Mouse (Mus musculus) cerebellum, postnatal 10 days (tissue): ENCODE measurements around the gene Psma3.
A peak's percentile ranks its signal among the peaks of the same experiment; 100 is the strongest.

Experiments
- DNase-seq, 2 experiments: peaks; one replicate each; pipeline ENCODE4 v3.0.0; 2021; ENCODE audit warnings: mixed read lengths in 2 of 2

Gene Psma3

DNA sequence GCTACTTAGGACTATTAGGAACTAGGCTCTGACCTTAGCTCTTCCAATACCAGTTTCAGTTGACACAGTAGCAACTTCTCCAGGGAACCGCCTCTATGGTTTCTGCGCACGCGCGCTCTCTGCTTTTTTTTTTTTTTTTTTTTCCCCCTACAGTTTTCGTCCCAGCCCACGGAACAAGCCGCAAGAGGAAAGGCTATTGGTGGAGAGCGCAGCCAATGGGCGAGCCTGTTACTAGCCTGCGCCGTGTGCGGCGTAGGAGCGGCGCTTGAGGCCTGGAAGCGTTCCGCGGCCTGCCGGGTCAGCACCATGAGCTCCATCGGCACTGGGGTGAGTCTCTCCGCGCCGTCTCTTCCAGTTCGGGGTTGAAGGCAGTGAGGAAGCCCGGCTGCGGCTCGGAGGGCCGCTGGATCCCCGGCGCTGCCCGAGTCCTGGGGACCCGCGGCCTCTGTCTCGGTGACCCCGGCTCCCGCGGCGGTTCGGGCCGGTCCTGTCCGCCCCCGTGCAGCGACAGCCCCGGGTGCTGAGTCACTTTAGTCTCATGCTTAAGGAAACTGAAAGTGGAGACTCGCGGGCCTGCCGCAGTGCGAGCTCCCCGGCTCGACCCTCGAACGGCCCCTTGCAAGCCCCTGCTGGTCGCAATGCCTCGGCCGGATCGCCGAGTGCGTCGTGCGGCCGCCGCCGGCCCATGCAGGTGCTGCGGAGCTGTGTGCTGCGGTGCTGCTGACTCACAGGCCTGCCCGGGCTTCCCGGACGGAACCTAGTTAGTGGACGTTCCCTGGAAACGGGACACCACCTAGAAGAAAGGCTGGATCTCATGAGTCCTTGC, at the start of gene Psma3:
Gene Psma3 (plus strand): TSS at position 181 of the 826 bp plus-strand sequence.
- peak; percentile 91 to 94 for DNase-seq

GRCm38 (mm10) chr12:70929781-70930180, 44.6 kb upstream of the Psma3 start:
- no peak for DNase-seq

- DNase-seq = peak; percentile 46 to 60
Measured at GRCm38 (mm10) chr12:70937150-70937549, 37.3 kb upstream of the Psma3 start.

DNA sequence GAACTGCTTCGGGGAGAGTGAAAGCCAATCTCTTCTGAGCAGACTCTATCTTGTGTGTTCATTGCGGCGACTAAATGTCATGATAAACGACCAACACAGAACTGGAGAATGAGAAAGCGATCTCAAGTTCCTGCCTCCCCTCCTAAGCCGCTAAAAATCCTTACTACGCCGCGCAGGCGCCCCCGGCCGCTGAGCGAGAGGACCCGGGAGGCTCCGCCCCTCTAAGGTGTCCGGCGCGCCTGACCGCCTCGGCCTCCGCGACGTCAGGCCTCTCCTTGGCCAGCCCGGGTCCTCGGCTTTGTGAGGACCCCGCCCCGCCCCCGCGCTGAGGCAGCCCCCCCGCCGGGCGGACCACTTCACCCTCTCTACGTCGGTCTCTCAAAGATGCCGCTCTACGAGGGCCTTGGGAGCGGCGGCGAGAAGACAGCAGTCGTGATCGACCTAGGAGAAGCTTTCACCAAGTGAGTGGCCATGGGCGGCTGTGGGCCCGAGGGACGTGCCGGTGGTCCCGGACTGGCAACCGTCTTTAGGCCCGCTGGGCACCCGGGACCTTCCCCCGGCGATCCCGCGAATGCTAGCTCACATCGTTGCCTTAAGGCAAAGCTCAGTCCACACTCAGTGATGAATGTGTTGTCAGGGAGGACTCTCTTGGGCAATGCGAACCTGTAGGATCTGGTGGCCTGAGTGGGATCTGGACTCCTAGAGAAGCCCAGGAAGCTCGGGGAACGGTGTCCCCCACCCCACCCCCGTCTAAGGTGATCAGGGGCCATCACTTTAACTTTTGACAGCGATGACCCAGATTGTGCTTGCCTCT, 36.6 kb upstream of the Psma3 start, which contains the start of gene Actr10:
Gene Actr10 (plus strand): TSS at position 287 of the 814 bp plus-strand sequence.
- peak; percentile 98 for DNase-seq

DNA sequence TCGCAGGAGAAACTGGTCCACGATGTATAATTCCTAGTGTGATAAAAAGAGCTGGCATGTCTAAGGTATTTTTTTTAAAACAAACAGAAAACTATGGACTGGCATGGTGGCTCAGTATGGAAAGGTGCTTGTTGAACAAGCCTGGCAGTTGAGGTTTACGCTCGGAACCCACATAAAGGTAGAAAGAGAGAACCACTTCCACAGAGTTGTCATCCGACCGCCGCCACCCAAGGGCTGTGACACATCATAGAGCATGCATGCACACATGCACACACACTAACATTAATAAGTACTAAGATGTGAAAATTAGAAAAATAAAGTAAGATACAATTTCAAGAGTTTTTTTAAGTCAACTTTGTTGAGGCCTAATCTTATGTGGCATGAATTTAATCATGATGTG, 33.6 kb upstream of the Psma3 start:
- DNase-seq = no peak

DNA sequence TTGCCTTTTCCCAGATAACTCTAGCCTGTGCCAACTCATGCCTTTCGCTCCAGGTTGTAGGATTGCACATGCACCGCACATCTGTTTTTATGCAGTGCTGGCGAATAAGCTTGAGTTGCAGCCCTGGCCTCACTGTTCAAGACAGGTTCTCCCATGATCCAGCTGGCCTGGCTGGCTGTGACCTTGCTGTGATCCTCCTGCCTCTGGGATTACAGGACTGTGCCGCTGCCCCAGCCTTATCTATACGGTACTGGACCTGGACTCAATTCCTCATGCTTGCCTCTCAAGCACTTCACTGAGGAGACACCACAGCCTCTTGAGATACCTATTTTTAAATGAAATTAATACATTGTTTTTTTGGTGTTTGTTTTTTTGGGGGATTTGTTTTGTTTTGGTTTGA, 30.2 kb upstream of the Psma3 start:
- no peak for DNase-seq

GRCm38 (mm10) chr12:70946585-70947256, 27.7 kb upstream of the Psma3 start:
- DNase-seq = no peak

- no peak for DNase-seq
Measured at GRCm38 (mm10) chr12:70958640-70959039, 15.8 kb upstream of the Psma3 start.

DNA sequence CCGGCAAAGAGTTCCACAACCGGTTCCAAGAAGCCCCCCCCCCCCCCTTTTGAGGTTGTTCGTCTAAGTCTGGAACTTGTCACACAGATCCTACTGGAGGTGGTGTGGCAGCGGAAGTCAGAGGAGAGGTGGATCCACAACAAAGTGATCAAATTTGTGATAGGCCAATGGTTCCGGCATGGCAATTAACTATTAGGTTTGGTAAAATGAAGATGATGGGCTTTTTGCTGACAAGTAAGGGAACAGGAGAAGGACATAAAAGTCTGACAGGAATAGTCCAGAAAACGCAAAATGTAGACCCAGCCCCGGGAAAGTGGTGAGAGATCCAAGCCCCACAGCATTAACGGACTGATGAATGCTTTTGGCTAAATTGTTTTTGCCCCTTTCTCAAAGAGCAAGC, 6.8 kb upstream of the Psma3 start:
- DNase-seq = no peak

DNA sequence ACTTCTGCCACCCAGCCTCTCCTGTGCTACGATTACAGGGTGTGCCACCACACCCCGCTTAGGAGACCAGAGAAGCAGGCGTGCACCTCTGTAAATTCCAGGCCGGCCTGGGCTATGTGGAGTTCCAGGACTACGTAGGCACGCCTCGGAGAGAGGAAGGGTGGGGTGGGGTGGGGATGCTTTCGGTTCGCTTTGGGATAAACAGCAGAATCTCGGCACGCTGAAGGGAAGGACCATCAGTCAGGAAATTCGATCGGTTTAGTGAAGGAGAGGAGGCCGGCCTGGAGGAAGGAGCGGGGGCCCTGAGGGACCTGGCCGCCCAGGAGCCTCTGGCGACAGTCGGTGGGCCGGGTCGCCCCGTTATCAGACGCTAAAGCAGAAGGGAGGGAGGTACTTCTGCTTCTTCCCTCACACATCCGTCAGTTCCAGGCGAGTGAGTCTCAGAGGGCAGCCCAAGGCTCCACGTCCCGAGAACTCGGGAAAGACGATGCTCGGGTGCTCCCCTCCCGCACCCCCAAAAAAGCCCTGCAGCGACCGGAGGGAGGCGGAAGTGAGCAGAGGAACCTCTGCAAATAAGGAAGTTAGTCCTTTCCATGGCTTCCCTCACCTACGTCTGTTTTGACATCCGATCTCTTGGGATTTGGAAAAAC, 6.2 kb upstream of the Psma3 start:
- DNase-seq = peak; percentile 89

DNA sequence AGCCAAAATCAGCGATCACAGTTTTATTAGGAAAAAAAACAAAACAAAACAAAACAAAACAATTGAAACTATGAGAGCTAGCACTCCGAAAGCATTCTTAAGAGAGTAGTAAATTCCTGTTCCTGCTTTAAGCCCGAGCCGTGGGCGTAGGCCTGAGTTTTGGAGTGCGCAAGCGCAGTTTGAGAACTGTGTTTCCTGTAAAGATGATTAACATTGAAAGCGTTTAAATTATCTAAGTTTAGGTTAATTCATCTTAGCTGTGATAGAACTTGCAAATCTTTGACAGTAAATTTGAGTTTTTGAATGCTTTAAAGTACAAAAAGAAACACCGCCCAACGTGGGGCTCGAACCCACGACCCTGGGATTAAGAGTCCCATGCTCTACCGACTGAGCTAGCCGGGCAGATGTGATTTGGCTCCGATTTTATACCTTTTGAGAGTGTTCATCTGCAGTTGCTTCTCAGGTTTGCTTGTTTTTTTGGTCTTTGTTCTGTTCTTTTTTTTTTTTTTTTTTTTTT, 5.6 kb upstream of the Psma3 start:
- DNase-seq = peak; percentile 91 to 95

GRCm38 (mm10) chr12:70969485-70970184, 4.8 kb upstream of the Psma3 start:
- peak; percentile 67 to 74 for DNase-seq

GRCm38 (mm10) chr12:70973831-70974230, 590 bp upstream of the Psma3 start:
- DNase-seq = peak in 1 of 2 experiments; percentile 24

- peak in 1 of 2 experiments; percentile 17 for DNase-seq
Measured at GRCm38 (mm10) chr12:70975406-70975805, 985 bp downstream of the Psma3 start.

DNA sequence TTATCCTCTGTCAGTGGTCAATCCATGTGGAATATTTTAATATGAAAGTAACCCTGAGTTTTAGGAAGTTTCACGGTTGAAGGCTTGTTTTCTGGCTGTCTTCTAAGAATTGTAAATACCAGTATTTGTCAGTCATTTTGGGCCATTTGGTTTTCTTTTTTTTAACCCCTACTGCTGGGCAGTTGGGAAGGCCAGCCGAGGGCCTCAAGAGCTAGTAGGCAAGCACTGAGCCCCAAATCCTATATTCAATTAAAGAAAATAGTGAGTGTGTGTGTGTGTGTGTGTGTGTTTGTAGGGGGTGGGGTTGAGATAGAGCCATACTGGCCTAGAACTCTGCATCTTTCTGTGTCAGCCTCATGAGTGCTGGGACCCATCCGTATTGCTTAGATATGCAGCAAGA, 1.5 kb downstream of the Psma3 start:
- DNase-seq = no peak

- no peak for DNase-seq
Measured at GRCm38 (mm10) chr12:70978345-70978744, 3.9 kb downstream of the Psma3 start.

GRCm38 (mm10) chr12:70984855-70985550, 10.6 kb downstream of the Psma3 start:
- no peak for DNase-seq

GRCm38 (mm10) chr12:70997225-70997624, 22.8 kb downstream of the Psma3 start:
- no peak for DNase-seq

DNA sequence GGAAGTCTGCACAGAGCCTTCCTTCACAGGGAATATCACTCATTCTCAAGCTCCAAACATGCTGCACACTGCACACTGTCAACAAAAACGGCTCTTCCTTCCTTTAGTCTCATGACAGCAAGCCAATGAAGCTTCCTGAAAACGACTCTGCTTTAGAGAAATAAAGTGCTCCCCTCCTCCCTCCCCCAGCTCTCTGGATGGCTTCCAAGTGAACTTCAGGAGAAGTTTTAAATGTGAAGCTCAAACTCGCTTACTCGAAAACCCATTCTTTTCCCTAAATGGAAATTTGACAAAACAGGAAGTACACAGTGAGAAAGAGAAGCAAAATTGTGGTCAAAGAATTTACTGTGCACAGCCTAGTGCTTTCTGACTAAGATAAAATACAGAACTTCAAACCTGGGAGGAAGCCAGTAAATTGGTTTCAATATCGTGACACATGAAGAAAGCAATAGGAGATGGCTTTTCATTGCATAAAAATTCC, 25.0 kb downstream of the Psma3 start:
- peak; percentile 21 to 27 for DNase-seq

- DNase-seq = no peak
Measured at GRCm38 (mm10) chr12:71000344-71000743, 25.9 kb downstream of the Psma3 start.

- no peak for DNase-seq
Measured at GRCm38 (mm10) chr12:71001456-71001855, 27.0 kb downstream of the Psma3 start.
